Mouse (Mus musculus): Measurements from ENCODE around the gene Zfp513. TPM values are rescaled to one million over a fixed set of nuclear protein-coding genes. Genes with fewer than 3 reads are reported as not detected.
A peak's percentile ranks its signal among the peaks of the same experiment; 100 is the strongest.

The Zfp513 gene
- polyA plus RNA-seq, 1 experiment, result 44.5 TPM

- DNase-seq, result peak; percentile 100
- Histone ChIP-seq H3K27ac (ENCODE audit: insufficient read depth, low read length) (peak within 1 kb of the TSS; percentile 74), H3K27me3 (ENCODE audit: control insufficient read depth, insufficient read depth, low read length) (no peaks in the 10 kb centered on the region), H3K4me3 (replicated peaks; ENCODE audit: insufficient read depth, low read depth, low read length) (peak within 1 kb of the TSS; percentile 90), H3K4me1 (ENCODE audit: control insufficient read depth, insufficient read depth, low read length) (peaks cover 4% of the 10 kb centered on the region; the same call in 1 of the 2 replicates)
- WGBS, result under 1% methylated on average over 48 of the region's 48 CpGs
- TF ChIP-seq CTCF (IDR thresholded peaks at IDR 0.05; ENCODE audit: borderline replicate concordance, insufficient read depth, low read depth, low read length), result peak; percentile 36; the same call in 1 of the 2 replicates
- TF ChIP-seq POLR2A (IDR thresholded peaks at IDR 0.05; ENCODE audit: borderline replicate concordance, insufficient read depth, low read length), result peak; percentile 80
Observed at GRCm38 (mm10) chr5:31192939-31193630, 9.0 kb downstream of the Zfp513 start, which contains the start of the genes Snx17 and Eif2b4. Gene Snx17, plus strand, starts transcription at chr5:31193227. Gene Eif2b4, minus strand, starts transcription at chr5:31193430.

- Histone ChIP-seq H3K27me3 (ENCODE audit: control insufficient read depth, insufficient read depth, low read length) (no peaks in the 10 kb centered on the region), H3K4me1 (ENCODE audit: control insufficient read depth, insufficient read depth, low read length) (peaks cover 4% of the 10 kb centered on the region; the same call in 1 of the 2 replicates), H3K27ac (ENCODE audit: insufficient read depth, low read length) (peak overlapping the region; percentile 74), H3K4me3 (replicated peaks; ENCODE audit: insufficient read depth, low read depth, low read length) (peak overlapping the region; percentile 90)
- no peak for TF ChIP-seq POLR2A (IDR thresholded peaks at IDR 0.05; ENCODE audit: borderline replicate concordance, insufficient read depth, low read length)
- TF ChIP-seq CTCF (IDR thresholded peaks at IDR 0.05; ENCODE audit: borderline replicate concordance, insufficient read depth, low read depth, low read length), result no peak
- WGBS, result 11% methylated on average over 42 of the region's 42 CpGs
- DNase-seq, result no peak
Observed at GRCm38 (mm10) chr5:31192045-31192938, 9.8 kb downstream of the Zfp513 start.

GRCm38 (mm10) chr5:31190201-31190600, 11.9 kb downstream of the Zfp513 start:
- 89% methylated on average over 9 of the region's 9 CpGs for WGBS
- H3K4me3 ChIP-seq (replicated peaks; ENCODE audit: insufficient read depth, low read depth, low read length), result no peak overlapping the region
- no peaks in the 10 kb centered on the region for H3K27me3 ChIP-seq (ENCODE audit: control insufficient read depth, insufficient read depth, low read length)
- DNase-seq, result no peak
- peaks cover 4% of the 10 kb centered on the region; the same call in 1 of the 2 replicates for H3K4me1 ChIP-seq (ENCODE audit: control insufficient read depth, insufficient read depth, low read length)
- TF ChIP-seq POLR2A (IDR thresholded peaks at IDR 0.05; ENCODE audit: borderline replicate concordance, insufficient read depth, low read length), result no peak
- no peak for TF ChIP-seq CTCF (IDR thresholded peaks at IDR 0.05; ENCODE audit: borderline replicate concordance, insufficient read depth, low read depth, low read length)
- H3K27ac ChIP-seq (ENCODE audit: insufficient read depth, low read length), result no peak overlapping the region

GRCm38 (mm10) chr5:31188223-31188840, 13.8 kb downstream of the Zfp513 start:
- WGBS, result 70% methylated on average over 4 of the region's 4 CpGs
- Histone ChIP-seq H3K27ac (ENCODE audit: insufficient read depth, low read length) (no peak overlapping the region), H3K4me3 (replicated peaks; ENCODE audit: insufficient read depth, low read depth, low read length) (no peak overlapping the region), H3K27me3 (ENCODE audit: control insufficient read depth, insufficient read depth, low read length) (no peaks in the 10 kb centered on the region), H3K4me1 (ENCODE audit: control insufficient read depth, insufficient read depth, low read length) (peaks cover 4% of the 10 kb centered on the region; the same call in 1 of the 2 replicates)
- no peak for DNase-seq
- TF ChIP-seq POLR2A (IDR thresholded peaks at IDR 0.05; ENCODE audit: borderline replicate concordance, insufficient read depth, low read length), result no peak
- no peak for TF ChIP-seq CTCF (IDR thresholded peaks at IDR 0.05; ENCODE audit: borderline replicate concordance, insufficient read depth, low read depth, low read length)

GRCm38 (mm10) chr5:31183678-31184077, 18.4 kb downstream of the Zfp513 start:
- no peaks in the 10 kb centered on the region for H3K4me1 ChIP-seq (ENCODE audit: control insufficient read depth, insufficient read depth, low read length)
- H3K4me3 ChIP-seq (replicated peaks; ENCODE audit: insufficient read depth, low read depth, low read length), result no peak overlapping the region
- TF ChIP-seq CTCF (IDR thresholded peaks at IDR 0.05; ENCODE audit: borderline replicate concordance, insufficient read depth, low read depth, low read length) (no peak), POLR2A (IDR thresholded peaks at IDR 0.05; ENCODE audit: borderline replicate concordance, insufficient read depth, low read length) (no peak)
- H3K27ac ChIP-seq (ENCODE audit: insufficient read depth, low read length), result no peak overlapping the region
- no peak for DNase-seq
- 57% methylated on average over 4 of the region's 4 CpGs for WGBS
- H3K27me3 ChIP-seq (ENCODE audit: control insufficient read depth, insufficient read depth, low read length), result no peaks in the 10 kb centered on the region

GRCm38 (mm10) chr5:31181183-31181770, 20.8 kb downstream of the Zfp513 start:
- no peak for TF ChIP-seq POLR2A (IDR thresholded peaks at IDR 0.05; ENCODE audit: borderline replicate concordance, insufficient read depth, low read length)
- TF ChIP-seq CTCF (IDR thresholded peaks at IDR 0.05; ENCODE audit: borderline replicate concordance, insufficient read depth, low read depth, low read length), result no peak
- no peaks in the 10 kb centered on the region for H3K4me1 ChIP-seq (ENCODE audit: control insufficient read depth, insufficient read depth, low read length)
- no peak overlapping the region for H3K4me3 ChIP-seq (replicated peaks; ENCODE audit: insufficient read depth, low read depth, low read length)
- no peaks in the 10 kb centered on the region for H3K27me3 ChIP-seq (ENCODE audit: control insufficient read depth, insufficient read depth, low read length)
- no peak for DNase-seq
- H3K27ac ChIP-seq (ENCODE audit: insufficient read depth, low read length), result no peak overlapping the region
- 92% methylated on average over 9 of the region's 9 CpGs for WGBS

Measured in cerebellum, adult 2 months (tissue).